Mouse (Mus musculus) forebrain, embryonic 10.5 days (tissue): ENCODE results near the gene Spry2. TPM values are rescaled to one million over a fixed set of nuclear protein-coding genes. Genes with fewer than 3 reads are reported as not detected.

Source experiments
- DNase-seq: peaks from one replicate; pipeline ENCODE4 v3.0.0-alpha.2; 2017; ENCODE audit warnings: low spot score; ENCODE audit errors: extremely low spot score
- H3K27ac ChIP-seq: fragments of 300-500 bp; sonication (generic); 2 replicates; pipeline ENCODE4 v1.5.1; 2016; ENCODE audit warnings: mild to moderate bottlenecking
- H3K27me3 ChIP-seq: fragments of 300-500 bp; sonication (generic); 2 replicates; pipeline ENCODE4 v1.6.1; 2016; ENCODE audit warnings: mild to moderate bottlenecking; ENCODE audit not compliant: poor library complexity, severe bottlenecking
- H3K36me3 ChIP-seq: fragments of 300-500 bp; sonication (generic); replicated peaks from 2 replicates; pipeline ENCODE4 v1.6.1; 2016; ENCODE audit warnings: mild to moderate bottlenecking, moderate library complexity
- H3K4me1 ChIP-seq: fragments of 300-500 bp; sonication (generic); 2 replicates; pipeline ENCODE4 v1.6.1; 2016
- H3K4me3 ChIP-seq: fragments of 300-500 bp; sonication (generic); 2 replicates; pipeline ENCODE4 v1.5.1; 2016; ENCODE audit warnings: mild to moderate bottlenecking, moderate library complexity
- H3K9me3 ChIP-seq: fragments of 300-500 bp; sonication (generic); 2 replicates; pipeline ENCODE4 v1.6.1; 2016; ENCODE audit warnings: mild to moderate bottlenecking, moderate library complexity
- WGBS: fragments of 180-500 bp; shearing (Covaris S2); methylation state at CpG from one replicate; pipeline ENCODE4 v1.1.7; 2016; 5-methylcytosine and 5-hydroxymethylcytosine counted together
- polyA plus RNA-seq: library from polyadenylated mRNA; unstranded; fragments of >200 nt; fragmentation: Nextera tagmentation; extraction: Ambion mirVana; gene quantifications from 2 replicates; pipeline ENCODE4 v1.2.1, GENCODE M21; 2016

Gene Spry2
- polyA plus RNA-seq, result 24.7 and 27.6 TPM in 2 replicates

- H3K27ac ChIP-seq, result peak within 1 kb of the TSS; percentile 96
- H3K4me3 ChIP-seq, result peak within 1 kb of the TSS; percentile 84
- H3K36me3 ChIP-seq, result peaks cover 12% of the 10 kb centered on the region
- H3K27me3 ChIP-seq, result peaks cover 34% of the 10 kb centered on the region
- H3K9me3 ChIP-seq, result no peaks in the 10 kb centered on the region
- WGBS, result under 1% methylated on average over 68 of the region's 89 CpGs
- peak; percentile 92 for DNase-seq
- H3K4me1 ChIP-seq, result peaks cover 37% of the 10 kb centered on the region
These were observed at the start of gene Spry2 for GRCm38 (mm10) chr14:105896791-105897568. Spry2 (minus strand) TSS chr14:105896819.

- H3K9me3 ChIP-seq, result no peaks in the 10 kb centered on the region
- H3K4me1 ChIP-seq, result no peaks in the 10 kb centered on the region
- DNase-seq, result no peak
- 89% methylated on average over 9 of the region's 9 CpGs for WGBS
- H3K27ac ChIP-seq, result no peak overlapping the region
- H3K36me3 ChIP-seq, result no peaks in the 10 kb centered on the region
- H3K27me3 ChIP-seq, result no peaks in the 10 kb centered on the region
- no peak overlapping the region for H3K4me3 ChIP-seq
These were observed 44.7 kb upstream of the Spry2 start for GRCm38 (mm10) chr14:105941353-105941752.

DNA sequence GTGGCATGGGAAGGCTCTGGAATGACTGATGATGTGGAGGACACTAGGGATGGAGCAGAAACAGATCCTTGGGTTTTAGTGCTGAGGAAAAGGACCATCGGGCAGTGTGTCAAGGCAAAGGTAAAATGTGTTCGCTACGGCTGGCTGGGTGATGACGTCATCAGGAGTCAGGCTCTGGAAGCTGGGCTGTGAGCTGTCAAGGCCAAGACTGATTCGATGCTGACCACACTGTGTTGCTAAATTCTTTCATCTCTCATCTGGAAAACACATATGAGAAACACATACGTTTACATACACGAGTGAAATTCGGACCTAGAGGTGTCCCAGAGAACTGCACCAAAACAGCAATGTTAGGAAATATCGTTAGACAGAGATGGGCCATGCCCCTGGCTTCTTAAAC, 30.1 kb upstream of the Spry2 start:
- no peak for DNase-seq
- no peak overlapping the region for H3K27ac ChIP-seq
- H3K4me3 ChIP-seq, result no peak overlapping the region
- peaks cover 23% of the 10 kb centered on the region for H3K27me3 ChIP-seq
- peaks cover 17% of the 10 kb centered on the region for H3K4me1 ChIP-seq
- no peaks in the 10 kb centered on the region for H3K9me3 ChIP-seq
- no peaks in the 10 kb centered on the region for H3K36me3 ChIP-seq
- 97% methylated on average over 9 of the region's 9 CpGs for WGBS

GRCm38 (mm10) chr14:105925305-105925704, 28.7 kb upstream of the Spry2 start:
- H3K36me3 ChIP-seq, result no peaks in the 10 kb centered on the region
- WGBS, result 90% methylated on average over 2 of the region's 2 CpGs

GRCm38 (mm10) chr14:105924712-105925111, 28.1 kb upstream of the Spry2 start:
- Histone ChIP-seq H3K36me3 (no peaks in the 10 kb centered on the region), H3K9me3 (no peaks in the 10 kb centered on the region), H3K27me3 (peaks cover 28% of the 10 kb centered on the region), H3K27ac (no peak overlapping the region), H3K4me3 (no peak overlapping the region), H3K4me1 (peaks cover 37% of the 10 kb centered on the region)
- DNase-seq, result no peak
- WGBS, result 66% methylated on average over 1 of the region's 1 CpGs

More at GRCm38 (mm10) chr14:105925305-105925704, 28.7 kb upstream of the Spry2 start:
- Histone ChIP-seq H3K27ac (no peak overlapping the region), H3K4me3 (no peak overlapping the region), H3K4me1 (peaks cover 31% of the 10 kb centered on the region), H3K9me3 (no peaks in the 10 kb centered on the region), H3K27me3 (peaks cover 23% of the 10 kb centered on the region)
- no peak for DNase-seq

- peak overlapping the region; percentile 69 for H3K27ac ChIP-seq
- H3K36me3 ChIP-seq, result no peaks in the 10 kb centered on the region
- no peaks in the 10 kb centered on the region for H3K9me3 ChIP-seq
- no peak overlapping the region for H3K4me3 ChIP-seq
- 27% methylated on average over 8 of the region's 8 CpGs for WGBS
- H3K4me1 ChIP-seq, result peaks cover 37% of the 10 kb centered on the region
- H3K27me3 ChIP-seq, result peaks cover 46% of the 10 kb centered on the region
- peak; percentile 25 for DNase-seq
These were observed 26.3 kb upstream of the Spry2 start for GRCm38 (mm10) chr14:105922874-105923273.

DNA sequence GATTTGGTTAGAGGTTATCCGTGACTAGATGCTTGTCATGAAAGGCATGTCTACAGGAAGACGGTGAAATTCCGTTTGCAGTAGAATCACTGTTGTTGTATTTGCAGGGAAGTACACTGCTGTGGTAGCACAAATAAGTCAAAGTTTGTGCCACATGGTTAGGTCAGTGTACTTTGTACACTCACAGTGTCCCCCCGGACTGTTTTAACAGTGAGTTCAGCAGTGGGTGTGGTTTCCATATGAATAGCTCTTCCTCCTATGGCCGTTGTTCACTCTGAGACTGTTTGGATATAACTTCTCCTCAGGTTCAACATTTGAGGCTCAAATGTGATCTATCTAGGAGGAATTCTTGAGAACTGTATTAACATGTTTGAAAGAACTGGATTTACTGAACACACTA, 25.8 kb upstream of the Spry2 start:
- H3K4me1 ChIP-seq, result peaks cover 37% of the 10 kb centered on the region
- WGBS, result 57% methylated on average over 5 of the region's 5 CpGs
- no peaks in the 10 kb centered on the region for H3K36me3 ChIP-seq
- H3K27me3 ChIP-seq, result peaks cover 50% of the 10 kb centered on the region
- no peak for DNase-seq
- H3K4me3 ChIP-seq, result no peak overlapping the region
- H3K9me3 ChIP-seq, result no peaks in the 10 kb centered on the region
- H3K27ac ChIP-seq, result no peak overlapping the region

- H3K27ac ChIP-seq, result peak overlapping the region; percentile 78; the same call in 1 of the 2 replicates
- no peaks in the 10 kb centered on the region for H3K9me3 ChIP-seq
- peaks cover 37% of the 10 kb centered on the region for H3K4me1 ChIP-seq
- WGBS, result 2% methylated on average over 8 of the region's 8 CpGs
- no peak for DNase-seq
- no peaks in the 10 kb centered on the region for H3K36me3 ChIP-seq
- H3K27me3 ChIP-seq, result peaks cover 50% of the 10 kb centered on the region
- peak overlapping the region; percentile 37 for H3K4me3 ChIP-seq
These were observed 24.6 kb upstream of the Spry2 start for GRCm38 (mm10) chr14:105921217-105921695.

GRCm38 (mm10) chr14:105920395-105921216, 24.0 kb upstream of the Spry2 start:
- Histone ChIP-seq H3K36me3 (no peaks in the 10 kb centered on the region), H3K4me3 (peak overlapping the region; percentile 37), H3K4me1 (peaks cover 37% of the 10 kb centered on the region), H3K27ac (peak overlapping the region; percentile 78), H3K9me3 (no peaks in the 10 kb centered on the region), H3K27me3 (peaks cover 50% of the 10 kb centered on the region)
- WGBS, result under 1% methylated on average over 23 of the region's 23 CpGs
- DNase-seq, result peak; percentile 82

- WGBS, result 85% methylated on average over 6 of the region's 6 CpGs
These were observed 10.6 kb upstream of the Spry2 start for GRCm38 (mm10) chr14:105907216-105907615.

GRCm38 (mm10) chr14:105905935-105906334, 9.3 kb upstream of the Spry2 start:
- Histone ChIP-seq H3K9me3 (peaks cover 3% of the 10 kb centered on the region), H3K36me3 (no peaks in the 10 kb centered on the region), H3K27me3 (0 out of 2 replicates have a peak, but pooled peaks cover 1% of the 10 kb centered on the region), H3K4me1 (no peaks in the 10 kb centered on the region), H3K27ac (no peak overlapping the region), H3K4me3 (no peak overlapping the region)
- no peak for DNase-seq
- 91% methylated on average over 5 of the region's 5 CpGs for WGBS

More at GRCm38 (mm10) chr14:105907216-105907615, 10.6 kb upstream of the Spry2 start:
- peak; percentile 3 for DNase-seq
- H3K27ac ChIP-seq, result no peak overlapping the region
- peaks cover 2% of the 10 kb centered on the region for H3K9me3 ChIP-seq
- no peaks in the 10 kb centered on the region for H3K36me3 ChIP-seq
- H3K27me3 ChIP-seq, result no peaks in the 10 kb centered on the region
- H3K4me1 ChIP-seq, result no peaks in the 10 kb centered on the region
- H3K4me3 ChIP-seq, result no peak overlapping the region

GRCm38 (mm10) chr14:105905509-105905908, 8.9 kb upstream of the Spry2 start:
- H3K36me3 ChIP-seq, result no peaks in the 10 kb centered on the region
- no peak overlapping the region for H3K27ac ChIP-seq
- no peaks in the 10 kb centered on the region for H3K4me1 ChIP-seq
- DNase-seq, result no peak
- no peak overlapping the region for H3K4me3 ChIP-seq
- 96% methylated on average over 4 of the region's 4 CpGs for WGBS
- peaks cover 3% of the 10 kb centered on the region for H3K9me3 ChIP-seq
- H3K27me3 ChIP-seq, result peaks cover 5% of the 10 kb centered on the region; the same call in 1 of the 2 replicates
